Mouse (Mus musculus) liver, adult 2 months (tissue): ENCODE results near the gene Glis1.

ENCODE experiments used
- CTCF ChIP-seq: fragments of 200-500 bp; IDR thresholded peaks from 2 replicates; pipeline ENCODE4 v1.5.1; 2011; ENCODE audit warnings: low read depth, low read length, control low read depth
- POLR2A ChIP-seq: fragments of 200-500 bp; IDR thresholded peaks from 2 replicates; pipeline ENCODE4 v1.6.1; 2011; ENCODE audit warnings: low read length, control low read depth; ENCODE audit not compliant: insufficient read depth; ENCODE audit errors: extremely low read depth

GRCm38 (mm10) chr4:107552696-107553095 is 118.3 kb downstream of the Glis1 start:
- TF ChIP-seq CTCF (no peak), POLR2A (no peak)
